Mouse (Mus musculus) myocyte (in vitro differentiated cells): Measurements from ENCODE around the gene Ap4s1. TPM values are rescaled to one million over a fixed set of nuclear protein-coding genes. Genes with fewer than 3 reads are reported as not detected.
"Not testable (repeated sequence)": the region's sequence is repeated elsewhere in the genome, so short reads cannot be mapped to it uniquely, and the experiment has no call there.

Experiments used
- H3K27me3 ChIP-seq: one replicate; pipeline ENCODE4 v1.6.1; 2011; ENCODE audit not compliant: control insufficient read depth, insufficient read depth, insufficient read length
- H3K36me3 ChIP-seq: one replicate; pipeline ENCODE4 v1.6.1; 2011; ENCODE audit not compliant: control insufficient read depth, insufficient read depth
- H3K4me2 ChIP-seq: one replicate; pipeline ENCODE4 v1.6.1; 2011; ENCODE audit warnings: low read depth, control low read depth
- H3K4me3 ChIP-seq: one replicate; pipeline ENCODE4 v1.5.1; 2011; ENCODE audit warnings: mild to moderate bottlenecking, control low read depth, moderate library complexity
- H3K79me2 ChIP-seq: one replicate; pipeline ENCODE4 v1.6.1; 2011; ENCODE audit not compliant: control insufficient read depth, insufficient read depth
- H3ac ChIP-seq: one replicate; pipeline ENCODE4 v1.6.1; 2011; ENCODE audit not compliant: control insufficient read depth, insufficient read length
- CEBPB ChIP-seq: IDR thresholded peaks from 2 replicates; pipeline ENCODE4 v1.6.1; 2011; ENCODE audit warnings: mild to moderate bottlenecking, moderate library complexity; ENCODE audit not compliant: poor library complexity, insufficient read depth, severe bottlenecking
- E2F4 ChIP-seq: IDR thresholded peaks from one replicate; pipeline ENCODE4 v1.6.1; 2011; ENCODE audit warnings: mild to moderate bottlenecking, control low read depth, moderate library complexity; ENCODE audit not compliant: insufficient read depth
- MAX ChIP-seq: IDR thresholded peaks from one replicate; pipeline ENCODE4 v1.6.1; 2011; ENCODE audit warnings: low read depth, mild to moderate bottlenecking, control low read depth
- MYOD1 ChIP-seq, 3 experiments: IDR thresholded peaks; one replicate each; pipeline ENCODE4 v1.6.1; 2011; ENCODE audit warnings: control low read depth in 2 of 3, low read depth in 2 of 3, mild to moderate bottlenecking in 2 of 3, moderate library complexity in 1 of 3; ENCODE audit not compliant: insufficient read length in 2 of 3, control insufficient read depth in 1 of 3
- MYOG ChIP-seq, 3 experiments: IDR thresholded peaks; one replicate each; pipeline ENCODE4 v1.6.1; 2011; ENCODE audit warnings: control low read depth in 2 of 3, low read depth in 2 of 3, mild to moderate bottlenecking in 2 of 3; ENCODE audit not compliant: insufficient read length in 2 of 3, control insufficient read depth in 1 of 3, insufficient read depth in 1 of 3
- POLR2A ChIP-seq: IDR thresholded peaks from one replicate; pipeline ENCODE4 v1.6.1; 2011; ENCODE audit warnings: low read depth, mild to moderate bottlenecking, control low read depth, moderate library complexity; ENCODE audit not compliant: insufficient read length
- POLR2AphosphoS2 ChIP-seq: IDR thresholded peaks from one replicate; pipeline ENCODE4 v1.6.1; 2011; ENCODE audit warnings: low read depth, control low read depth; ENCODE audit not compliant: insufficient read length
- REST ChIP-seq: IDR thresholded peaks from one replicate; pipeline ENCODE4 v1.6.1; 2011; ENCODE audit warnings: mild to moderate bottlenecking, control low read depth, moderate library complexity; ENCODE audit not compliant: insufficient read depth, insufficient read length
- SRF ChIP-seq: IDR thresholded peaks from one replicate; pipeline ENCODE4 v1.6.1; 2011; ENCODE audit warnings: low read depth; ENCODE audit not compliant: control insufficient read depth, insufficient read length
- TCF12 ChIP-seq: IDR thresholded peaks from one replicate; pipeline ENCODE4 v1.6.1; 2011; ENCODE audit warnings: mild to moderate bottlenecking, control low read depth; ENCODE audit not compliant: poor library complexity, insufficient read depth, severe bottlenecking
- TCF3 ChIP-seq: IDR thresholded peaks from one replicate; pipeline ENCODE4 v1.6.1; 2011; ENCODE audit warnings: low read depth, control low read depth; ENCODE audit not compliant: insufficient read length
- USF1 ChIP-seq: IDR thresholded peaks from one replicate; pipeline ENCODE4 v1.6.1; 2011; ENCODE audit warnings: low read depth, mild to moderate bottlenecking, control low read depth, moderate library complexity
- polyA plus RNA-seq: library from polyadenylated mRNA; unstranded; fragments of >200 nt; fragmentation: generic; extraction: Trizol; gene quantifications from one replicate; pipeline ENCODE4 v1.2.1, GENCODE M21; 2012; ENCODE audit warnings: missing spikeins

Ap4s1 gene
- polyA plus RNA-seq, result 12.4 TPM

GRCm38 (mm10) chr12:51690893-51691844 is at the start of gene Ap4s1:
Ap4s1 (plus strand) TSS chr12:51691033.
- H3K27me3 ChIP-seq, result no peaks in the 10 kb centered on the region
- H3K4me3 ChIP-seq, result peak within 1 kb of the TSS; percentile 52
- TF ChIP-seq SRF (no peak), MYOG (IDR thresholded peaks at IDR 0.05; ENCODE audit: control insufficient read depth in 1 of 3, insufficient read depth in 1 of 3, insufficient read length in 2 of 3, low read depth in 2 of 3) (peak in 2 of 3 experiments; percentile 47 to 82), E2F4 (no peak), CEBPB (no peak), POLR2AphosphoS2 (peak; percentile 68), MAX (no peak), TCF3 (peak; percentile 24), POLR2A (peak; percentile 65), MYOD1 (IDR thresholded peaks at IDR 0.05; ENCODE audit: control insufficient read depth in 1 of 3, insufficient read length in 2 of 3, low read depth in 2 of 3) (peak in 1 of 3 experiments; percentile 59)
- no peaks in the 10 kb centered on the region for H3K36me3 ChIP-seq
- H3ac ChIP-seq, result peak within 1 kb of the TSS; percentile 96
- H3K79me2 ChIP-seq, result peaks cover 58% of the 10 kb centered on the region
- peak within 1 kb of the TSS; percentile 78 for H3K4me2 ChIP-seq

- H3K36me3 ChIP-seq, result peaks cover 50% of the 10 kb centered on the region
- peaks cover 53% of the 10 kb centered on the region for H3K79me2 ChIP-seq
- H3K4me3 ChIP-seq, result no peak overlapping the region
- no peak for TF ChIP-seq POLR2A
- TF ChIP-seq SRF, result no peak
- no peak for TF ChIP-seq CEBPB
- TF ChIP-seq POLR2AphosphoS2, result no peak
- no peak for TF ChIP-seq MYOD1 (IDR thresholded peaks at IDR 0.05; ENCODE audit: control insufficient read depth in 1 of 3, insufficient read length in 2 of 3, low read depth in 2 of 3)
- TF ChIP-seq USF1, result no peak
- no peak overlapping the region for H3K4me2 ChIP-seq
- no peak overlapping the region for H3ac ChIP-seq
- no peaks in the 10 kb centered on the region for H3K27me3 ChIP-seq
These were observed 49.0 kb upstream of the Ap4s1 start for GRCm38 (mm10) chr12:51641871-51642270.

GRCm38 (mm10) chr12:51649401-51649800 is 41.4 kb upstream of the Ap4s1 start:
- H3K4me3 ChIP-seq, H3K27me3 ChIP-seq, H3ac ChIP-seq, H3K4me2 ChIP-seq: not testable (repeated sequence)
- peaks cover 55% of the 10 kb centered on the region for H3K36me3 ChIP-seq
- peaks cover 23% of the 10 kb centered on the region for H3K79me2 ChIP-seq

- Histone ChIP-seq H3K27me3 (no peaks in the 10 kb centered on the region), H3K79me2 (peaks cover 88% of the 10 kb centered on the region), H3K4me2 (no peak overlapping the region), H3K36me3 (peaks cover 6% of the 10 kb centered on the region), H3ac (no peak overlapping the region), H3K4me3 (no peak overlapping the region)
- no peak for TF ChIP-seq USF1
- TF ChIP-seq REST, result no peak
- no peak for TF ChIP-seq SRF
- TF ChIP-seq E2F4, result no peak
These were observed 34.8 kb upstream of the Ap4s1 start for GRCm38 (mm10) chr12:51655944-51656465.

GRCm38 (mm10) chr12:51663011-51663410 is 27.8 kb upstream of the Ap4s1 start:
- Histone ChIP-seq H3K4me2 (no peak overlapping the region), H3K36me3 (no peaks in the 10 kb centered on the region), H3K4me3 (no peak overlapping the region), H3ac (no peak overlapping the region), H3K27me3 (no peaks in the 10 kb centered on the region), H3K79me2 (peaks cover 100% of the 10 kb centered on the region)
- TF ChIP-seq TCF3 (no peak), POLR2A (no peak), MYOG (IDR thresholded peaks at IDR 0.05; ENCODE audit: control insufficient read depth in 1 of 3, insufficient read depth in 1 of 3, insufficient read length in 2 of 3, low read depth in 2 of 3) (no peak), TCF12 (no peak), POLR2AphosphoS2 (no peak), E2F4 (no peak), MYOD1 (IDR thresholded peaks at IDR 0.05; ENCODE audit: control insufficient read depth in 1 of 3, insufficient read length in 2 of 3, low read depth in 2 of 3) (no peak), USF1 (no peak), REST (no peak), SRF (no peak)
